Mouse (Mus musculus): ENCODE measurements around the gene Cacng7.

Gene Cacng7

DNA sequence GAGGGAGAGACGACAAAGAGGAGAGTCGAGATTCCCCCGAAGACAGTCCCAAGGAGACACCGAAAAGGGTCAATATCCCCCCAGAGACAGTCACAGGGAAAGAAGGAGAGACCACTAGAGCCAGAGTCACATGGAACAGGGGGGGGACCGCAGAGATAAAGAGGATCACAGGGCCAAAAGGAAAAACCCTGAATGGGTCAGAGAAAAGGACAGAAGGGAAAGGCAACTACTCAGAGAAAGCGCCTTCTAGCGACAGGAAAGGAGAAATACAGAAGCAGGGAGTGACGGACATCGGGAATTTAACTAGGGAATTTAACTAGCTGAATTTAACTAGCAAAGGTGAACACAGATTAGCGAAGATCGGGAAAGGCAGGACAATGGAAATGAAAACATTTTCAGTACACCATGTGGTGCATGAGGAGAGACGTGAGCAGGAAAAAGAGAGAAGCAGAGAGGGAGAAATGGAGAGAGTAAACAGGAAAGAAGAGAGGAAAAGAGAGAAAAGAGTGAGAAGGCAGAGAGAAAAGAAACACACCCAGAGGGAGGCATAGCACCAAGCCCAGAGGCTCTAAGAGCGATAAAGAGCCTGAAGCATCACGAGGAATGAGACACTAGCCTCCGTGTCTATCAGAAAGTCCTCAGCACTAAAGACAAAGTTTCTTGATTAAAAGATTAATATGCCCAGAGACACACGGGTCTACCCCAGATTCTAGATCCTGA, 30.0 kb upstream of the Cacng7 start:
- CTCF ChIA-PET, result interaction anchor here (0.7 to 1.3 kb wide), 2 partner anchors 12 to 96 kb away, joined by 3 to 5 read pairs; no protein-coding TSS in a partner anchor

DNA sequence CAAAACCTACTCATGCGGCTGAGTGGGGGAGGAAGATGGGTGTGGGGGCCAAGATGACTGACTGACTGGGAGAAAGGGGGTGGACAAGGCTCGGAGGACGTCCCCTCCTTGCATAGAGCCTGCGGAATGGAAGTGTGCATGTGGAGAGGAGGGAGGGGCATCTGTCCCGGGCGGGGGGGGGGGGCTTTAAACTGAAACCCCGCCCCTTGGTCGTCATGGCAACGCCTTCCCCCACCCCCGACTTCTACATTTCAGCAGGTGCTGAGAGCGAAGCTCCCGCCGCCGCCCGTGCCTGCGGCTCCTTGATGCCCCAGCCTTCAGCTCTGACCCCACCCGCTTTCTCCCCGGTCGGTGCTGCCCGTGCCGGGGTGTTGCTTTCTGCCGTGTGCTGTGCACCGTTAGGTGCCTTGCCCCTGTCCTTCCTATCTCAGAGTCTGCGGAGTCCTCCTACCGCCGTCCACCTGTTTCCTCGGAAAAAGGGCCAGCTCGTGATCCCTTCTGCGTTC, 29.4 kb upstream of the Cacng7 start:
- CTCF ChIA-PET, result interaction anchor here (0.7 kb wide), 1 partner anchor 96 kb away, joined by 3 read pairs; no protein-coding TSS in a partner anchor

DNA sequence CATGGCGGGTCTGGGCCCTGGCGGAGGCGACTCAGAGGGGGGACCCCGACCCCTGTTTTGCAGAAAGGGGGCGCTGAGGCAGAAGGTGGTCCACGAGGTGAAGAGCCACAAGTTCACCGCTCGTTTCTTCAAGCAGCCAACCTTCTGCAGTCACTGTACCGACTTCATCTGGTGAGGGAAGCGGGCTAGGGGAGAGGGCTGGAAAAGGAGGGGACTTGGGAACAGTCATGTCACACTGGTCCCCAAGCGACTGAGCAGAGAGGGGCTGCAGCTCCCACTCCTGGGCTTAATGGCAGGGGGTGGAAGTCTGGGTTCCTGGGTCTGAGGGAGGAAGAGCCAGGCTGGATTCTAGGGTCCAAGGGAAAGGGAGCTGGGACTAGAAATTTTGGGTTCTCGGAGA, 29.0 kb upstream of the Cacng7 start:
- CTCF ChIA-PET, result no interaction called here

DNA sequence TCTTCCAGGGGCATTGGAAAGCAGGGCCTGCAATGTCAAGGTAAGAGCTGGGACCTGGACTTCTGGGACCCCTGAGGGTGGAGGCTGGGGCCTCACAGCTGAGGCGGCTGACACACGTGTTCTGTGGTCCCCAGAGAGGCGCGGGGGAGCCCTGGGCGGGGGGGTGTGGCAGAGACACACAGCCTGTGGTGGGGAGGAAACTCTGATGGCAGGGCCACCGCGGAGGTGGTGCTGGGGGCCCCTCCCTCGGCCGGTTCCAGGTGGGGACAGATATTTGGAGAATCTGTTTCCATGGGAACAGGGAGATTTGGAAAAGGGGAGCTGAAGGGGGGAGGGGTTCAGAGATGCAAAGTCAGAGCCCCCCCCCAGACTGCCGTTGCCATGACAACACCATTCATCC, 28.5 kb upstream of the Cacng7 start:
- CTCF ChIA-PET, result no interaction called here

DNA sequence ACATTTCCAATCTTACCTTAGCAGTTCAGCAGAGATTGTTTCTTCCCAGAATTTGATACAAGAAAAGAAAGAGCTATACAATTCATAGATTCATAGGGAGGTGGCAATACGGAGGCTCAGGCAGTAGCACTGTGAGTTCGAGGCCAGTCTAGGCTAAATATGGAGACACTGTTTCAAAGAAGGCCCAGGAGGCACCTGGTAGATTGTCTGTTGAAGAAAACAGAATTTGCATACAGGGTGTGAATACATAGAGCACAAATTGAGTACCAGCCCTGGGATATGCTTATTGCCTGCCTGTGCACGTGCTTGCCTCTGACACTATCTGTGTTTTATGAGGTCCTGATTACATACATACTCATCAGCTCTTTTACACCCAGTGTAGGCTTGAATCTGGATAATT, 26.4 kb upstream of the Cacng7 start:
- CTCF ChIA-PET, result no interaction called here

DNA sequence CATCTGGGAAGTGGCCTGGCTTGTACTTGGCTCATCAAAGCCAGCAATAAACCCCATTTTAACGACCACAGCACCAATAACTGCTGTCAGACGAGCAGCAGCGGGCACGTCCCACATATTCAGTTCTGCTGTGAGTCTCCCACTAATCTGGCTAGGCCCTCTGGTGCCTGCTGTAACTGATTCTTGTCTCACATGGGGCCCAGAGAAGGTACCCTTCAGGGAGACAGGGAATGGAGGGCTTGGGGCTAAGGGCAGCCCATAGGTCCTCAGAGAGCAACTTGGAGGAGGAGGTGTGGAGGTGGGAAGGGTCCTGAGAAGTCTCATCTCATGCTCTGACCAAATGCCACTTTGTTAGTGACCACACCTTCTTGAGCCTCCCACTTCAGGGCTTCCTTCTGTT, 24.1 kb upstream of the Cacng7 start:
- CTCF ChIA-PET, result no interaction called here

DNA sequence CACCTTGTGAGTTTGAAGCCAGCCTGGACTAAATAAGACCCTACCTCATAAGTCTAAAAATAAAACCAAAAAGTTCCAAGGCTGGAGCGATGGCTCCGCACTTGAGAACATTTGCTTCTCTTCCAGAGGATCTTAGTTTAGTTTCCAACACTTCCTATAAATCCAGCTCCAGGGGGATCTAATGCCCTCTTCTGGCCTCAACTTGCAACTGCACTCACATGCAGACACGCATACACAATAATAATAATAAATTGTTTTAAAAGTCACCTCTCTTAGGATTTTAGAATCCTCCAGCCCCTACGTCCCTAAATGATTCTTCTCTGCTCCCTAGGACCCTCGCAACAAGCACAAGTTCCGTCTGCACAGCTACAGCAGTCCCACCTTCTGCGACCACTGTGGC, 22.5 kb upstream of the Cacng7 start:
- CTCF ChIA-PET, result no interaction called here

GRCm38 (mm10) chr7:3313571-3313970, 19.2 kb upstream of the Cacng7 start:
- CTCF ChIA-PET, result no interaction called here

DNA sequence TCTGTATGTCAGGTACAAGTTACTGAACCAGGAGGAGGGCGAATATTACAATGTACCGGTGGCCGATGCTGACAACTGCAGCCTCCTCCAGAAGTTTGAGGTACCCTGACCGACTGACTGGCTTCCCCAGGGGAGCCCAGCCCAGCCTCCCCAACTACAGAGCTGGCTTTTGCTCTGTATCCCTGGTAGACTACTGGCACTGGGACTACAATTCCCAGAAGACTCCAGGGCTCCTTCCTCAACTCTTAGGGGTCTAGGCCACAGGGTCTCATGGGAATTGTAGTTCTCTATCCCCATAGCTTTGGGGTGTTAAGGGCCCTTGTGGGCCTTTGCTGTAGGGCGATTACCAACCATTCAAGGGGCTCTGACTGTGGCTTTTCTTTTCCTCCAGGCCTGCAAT, 18.6 kb upstream of the Cacng7 start:
- CTCF ChIA-PET, result no interaction called here

DNA sequence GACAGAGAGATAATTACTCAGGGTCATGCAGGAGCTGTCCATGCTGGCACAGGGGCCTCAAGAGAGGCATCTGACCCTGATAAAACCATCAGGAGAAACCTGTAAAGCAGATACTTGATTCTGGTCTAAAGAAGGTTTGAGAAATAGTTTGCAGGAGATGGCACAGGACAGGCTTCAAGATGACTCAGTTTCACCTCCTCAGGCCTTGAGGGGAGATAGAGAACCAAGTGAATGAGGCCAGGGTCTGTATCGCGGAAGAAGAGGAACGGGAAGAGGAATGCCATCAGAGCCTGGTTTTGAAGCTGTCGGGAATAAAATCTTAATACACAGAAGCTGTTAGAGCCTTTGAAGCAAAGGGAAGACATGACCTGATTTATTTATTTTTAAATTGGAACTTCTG, 15.1 kb upstream of the Cacng7 start:
- CTCF ChIA-PET, result no interaction called here

DNA sequence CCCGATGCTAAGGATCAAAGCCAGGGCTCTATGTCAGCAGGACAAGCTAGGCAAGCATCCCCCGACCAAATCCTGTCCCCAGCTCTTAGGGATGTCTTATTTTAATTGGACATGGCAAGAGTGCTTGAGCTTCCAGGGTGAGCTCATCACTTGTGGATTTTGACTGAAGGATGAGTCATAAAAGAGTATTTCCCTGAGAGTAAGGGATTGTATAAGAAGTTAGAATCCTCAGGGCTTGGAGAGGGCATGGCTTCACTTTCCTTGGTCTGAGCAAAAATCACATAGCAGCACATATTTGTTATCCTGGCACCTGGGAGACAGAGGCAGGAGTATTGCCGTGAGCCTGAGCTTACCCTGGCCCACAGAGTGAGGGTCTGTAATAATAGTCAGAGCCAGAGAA, 11.9 kb upstream of the Cacng7 start:
- CTCF ChIA-PET, result no interaction called here

DNA sequence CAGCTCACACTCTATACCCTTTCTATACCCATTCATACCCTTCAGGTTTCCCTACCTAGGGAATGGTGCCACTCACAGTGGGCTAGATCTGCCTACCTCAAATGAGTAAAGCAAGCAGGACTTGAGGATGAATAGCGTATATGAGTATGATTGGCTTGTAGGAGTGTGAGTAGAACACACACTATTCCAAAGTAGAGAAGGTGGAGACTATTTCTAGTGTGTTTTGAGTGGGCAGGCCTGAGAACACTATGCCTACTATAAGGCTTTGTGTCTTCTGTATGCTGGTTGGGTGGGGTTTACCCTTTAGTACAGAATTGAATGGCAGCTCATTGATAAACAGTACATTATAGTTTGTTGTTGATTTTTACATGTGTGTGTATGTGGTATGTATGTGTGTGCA, 8.9 kb upstream of the Cacng7 start:
- CTCF ChIA-PET, result no interaction called here

GRCm38 (mm10) chr7:3327961-3328360, 4.8 kb upstream of the Cacng7 start:
- CTCF ChIA-PET, result no interaction called here

DNA sequence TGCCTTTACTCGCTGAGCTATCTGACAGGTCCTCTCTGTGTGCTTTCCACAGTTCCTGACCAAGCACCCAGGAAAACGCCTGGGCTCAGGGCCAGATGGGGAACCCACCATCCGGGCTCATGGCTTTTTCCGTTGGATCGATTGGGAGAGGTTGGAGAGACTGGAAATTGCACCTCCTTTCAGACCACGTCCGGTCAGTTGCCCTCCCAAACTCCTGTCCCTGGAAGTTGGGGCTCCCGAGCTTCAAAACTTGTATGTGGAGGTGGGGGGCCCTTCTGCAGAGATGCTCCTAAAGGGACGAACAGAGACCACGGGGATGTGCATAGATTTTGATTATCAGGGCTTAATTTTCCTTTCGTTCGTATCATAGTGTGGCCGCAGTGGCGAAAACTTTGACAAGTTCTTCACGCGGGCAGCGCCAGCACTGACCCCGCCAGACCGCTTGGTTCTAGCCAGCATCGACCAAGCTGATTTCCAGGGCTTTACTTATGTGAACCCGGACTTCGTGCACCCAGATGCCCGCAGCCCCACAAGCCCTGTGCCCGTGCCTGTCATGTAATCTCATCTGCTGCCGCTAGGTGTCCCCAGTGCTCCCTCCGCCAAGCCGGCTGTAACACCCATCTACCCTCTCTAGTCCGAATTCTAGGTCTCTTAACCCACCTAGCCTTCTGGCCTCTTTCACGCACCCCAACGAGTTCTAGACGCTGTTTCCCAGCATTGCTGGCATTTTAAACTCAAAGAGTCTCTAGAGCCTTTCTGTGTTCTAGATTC, 2.8 kb upstream of the Cacng7 start:
- CTCF ChIA-PET, result no interaction called here

GRCm38 (mm10) chr7:3331171-3331570, 1.6 kb upstream of the Cacng7 start:
- CTCF ChIA-PET, result no interaction called here

- CTCF ChIA-PET, result no interaction called here
Observed at GRCm38 (mm10) chr7:3331581-3332223, 1.1 kb upstream of the Cacng7 start.

- CTCF ChIA-PET, result no interaction called here
Observed at GRCm38 (mm10) chr7:3332224-3332615, 535 bp upstream of the Cacng7 start.

- CTCF ChIA-PET, result no interaction called here
Observed at GRCm38 (mm10) chr7:3333542-3333941, 787 bp downstream of the Cacng7 start.

DNA sequence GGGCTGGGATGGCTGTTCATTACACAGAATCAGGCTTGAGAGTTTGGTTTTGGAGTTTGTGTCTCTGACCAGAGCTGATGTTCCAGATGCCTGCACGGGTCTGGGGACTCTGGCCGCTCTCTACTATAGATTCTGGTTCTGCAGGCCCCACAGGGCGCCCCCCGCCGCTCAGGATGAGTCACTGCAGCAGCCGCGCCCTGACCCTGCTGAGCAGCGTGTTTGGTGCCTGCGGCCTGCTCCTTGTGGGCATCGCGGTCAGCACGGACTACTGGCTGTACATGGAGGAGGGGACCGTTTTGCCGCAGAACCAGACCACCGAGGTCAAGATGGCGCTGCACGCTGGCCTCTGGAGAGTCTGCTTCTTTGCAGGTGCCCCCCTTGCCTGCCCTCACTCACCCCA, 3.7 kb downstream of the Cacng7 start:
- CTCF ChIA-PET, result no interaction called here

GRCm38 (mm10) chr7:3338286-3338935, 5.7 kb downstream of the Cacng7 start:
- CTCF ChIA-PET, result no interaction called here

- CTCF ChIA-PET, result no interaction called here
Observed at GRCm38 (mm10) chr7:3339010-3339409, 6.3 kb downstream of the Cacng7 start.

GRCm38 (mm10) chr7:3343861-3344260, 11.1 kb downstream of the Cacng7 start:
- CTCF ChIA-PET, result no interaction called here

GRCm38 (mm10) chr7:3345301-3345700, 12.5 kb downstream of the Cacng7 start:
- CTCF ChIA-PET, result no interaction called here
